Mouse (Mus musculus) limb, embryonic 14.5 days (tissue): ENCODE data around the gene Prickle2. TPM values are rescaled to one million over a fixed set of nuclear protein-coding genes. Genes with fewer than 3 reads are reported as not detected.

Experiments used
- ATAC-seq: fragments of 200-750 bp; cut with Nextera tagmentation; 2 replicates; pipeline ENCODE4 v1.8.0; 2017; ENCODE audit warnings: low read depth, moderate number of reproducible peaks, moderate TSS enrichment; ENCODE audit not compliant: low FRiP score
- DNase-seq: peaks from one replicate; pipeline ENCODE4 v3.0.0-alpha.2; 2015; ENCODE audit warnings: low spot score
- H3K27ac ChIP-seq: fragments of 300-500 bp; sonication (generic); replicated peaks from 2 replicates; pipeline ENCODE4 v1.5.1; 2014; ENCODE audit warnings: low read depth, mild to moderate bottlenecking, low read length, moderate library complexity, mixed read lengths
- H3K27me3 ChIP-seq: fragments of 300-500 bp; sonication (generic); 2 replicates; pipeline ENCODE4 v1.6.1; 2014; ENCODE audit warnings: low read length, mixed read lengths; ENCODE audit not compliant: control insufficient read depth, insufficient read depth
- H3K36me3 ChIP-seq: fragments of 300-500 bp; sonication (generic); 2 replicates; pipeline ENCODE4 v1.6.1; 2014; ENCODE audit warnings: mild to moderate bottlenecking, low read length, moderate library complexity, mixed read lengths; ENCODE audit not compliant: control insufficient read depth, insufficient read depth
- H3K4me1 ChIP-seq: fragments of 300-500 bp; sonication (generic); 2 replicates; pipeline ENCODE4 v1.6.1; 2014; ENCODE audit warnings: antibody characterized with exemption, low read length, mixed read lengths; ENCODE audit not compliant: control insufficient read depth, insufficient read depth
- H3K4me2 ChIP-seq: fragments of 300-500 bp; sonication (generic); replicated peaks from 2 replicates; pipeline ENCODE4 v1.6.1; 2014; ENCODE audit warnings: low read depth, mild to moderate bottlenecking, low read length, moderate library complexity; ENCODE audit not compliant: severe bottlenecking
- H3K4me3 ChIP-seq: fragments of 300-500 bp; sonication (generic); replicated peaks from 2 replicates; pipeline ENCODE4 v1.5.1; 2014; ENCODE audit warnings: low read length
- H3K9ac ChIP-seq: fragments of 300-500 bp; sonication (generic); 2 replicates; pipeline ENCODE4 v1.6.1; 2014; ENCODE audit warnings: mild to moderate bottlenecking, low read depth, low read length, moderate library complexity; ENCODE audit not compliant: severe bottlenecking
- H3K9me3 ChIP-seq: fragments of 300-500 bp; sonication (generic); 2 replicates; pipeline ENCODE4 v1.6.1; 2016; ENCODE audit warnings: low read length; ENCODE audit not compliant: control insufficient read depth
- POLR2A ChIP-seq: fragments of 200-500 bp; IDR thresholded peaks from 2 replicates; pipeline ENCODE4 v1.8.0; 2012; ENCODE audit warnings: inconsistent platforms, mild to moderate bottlenecking, moderate library complexity, borderline replicate concordance; ENCODE audit not compliant: insufficient read depth, insufficient read length; ENCODE audit errors: extremely low read depth
- WGBS: fragments of 180-500 bp; shearing (Covaris S2); extraction: QIAGEN DNeasy Blood & Tissue Kit; methylation state at CpG from one replicate; pipeline ENCODE4 v1.1.7; 2014; 5-methylcytosine and 5-hydroxymethylcytosine counted together
- polyA plus RNA-seq, 2 experiments: library from polyadenylated mRNA; depleted of rRNA in 1 of 2; stranded (reverse) in 1 of 2; unstranded in 1 of 2; fragments of >200 nt; fragmentation: Nextera tagmentation in 1 of 2; extraction: Ambion mirVana in 1 of 2; gene quantifications; 2 replicates each; pipeline versions ENCODE4 v1.2.1 to v1.2.3; 2012 to 2014

Prickle2 gene
- polyA plus RNA-seq, 2 experiments = 5.5 to 8.0 TPM

DNA sequence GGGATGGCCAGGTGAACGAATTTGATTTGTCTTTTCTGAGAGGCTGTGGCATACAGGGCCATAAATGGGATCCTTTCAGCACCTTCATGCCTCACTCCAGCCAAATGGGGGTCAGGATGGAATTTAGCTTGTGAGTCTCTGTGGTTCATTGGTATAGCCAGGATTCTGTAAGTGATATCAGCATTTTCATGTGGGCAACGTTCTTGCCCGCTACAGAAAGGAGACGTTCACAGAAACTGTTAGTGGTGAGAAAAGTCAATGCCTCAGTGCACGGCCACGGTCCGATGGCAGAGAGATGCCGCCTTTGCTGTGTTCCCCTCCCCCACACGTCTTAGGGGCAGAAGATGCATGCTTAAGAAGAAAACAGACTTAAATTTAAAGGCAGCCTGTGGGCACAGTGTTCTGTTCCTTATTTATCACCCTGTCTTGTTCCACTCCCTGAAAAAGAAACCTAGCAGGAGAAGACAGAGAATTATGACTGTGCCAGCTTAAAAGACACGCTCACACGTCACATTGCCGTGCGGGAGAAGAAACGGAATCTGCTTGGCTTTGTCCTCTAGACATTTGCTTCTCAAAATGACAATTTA is 322.7 kb downstream of the Prickle2 start:
- Histone ChIP-seq H3K36me3 (no peaks in the 10 kb centered on the region), H3K4me1 (no peaks in the 10 kb centered on the region), H3K4me2 (no peak overlapping the region), H3K4me3 (no peak overlapping the region), H3K9ac (no peak overlapping the region), H3K27ac (no peak overlapping the region), H3K27me3 (no peaks in the 10 kb centered on the region), H3K9me3 (no peaks in the 10 kb centered on the region)
- TF ChIP-seq POLR2A = no peak
- DNase-seq (no peak), ATAC-seq (no peak)
- 57% methylated on average over 14 of the region's 14 CpGs for WGBS

DNA sequence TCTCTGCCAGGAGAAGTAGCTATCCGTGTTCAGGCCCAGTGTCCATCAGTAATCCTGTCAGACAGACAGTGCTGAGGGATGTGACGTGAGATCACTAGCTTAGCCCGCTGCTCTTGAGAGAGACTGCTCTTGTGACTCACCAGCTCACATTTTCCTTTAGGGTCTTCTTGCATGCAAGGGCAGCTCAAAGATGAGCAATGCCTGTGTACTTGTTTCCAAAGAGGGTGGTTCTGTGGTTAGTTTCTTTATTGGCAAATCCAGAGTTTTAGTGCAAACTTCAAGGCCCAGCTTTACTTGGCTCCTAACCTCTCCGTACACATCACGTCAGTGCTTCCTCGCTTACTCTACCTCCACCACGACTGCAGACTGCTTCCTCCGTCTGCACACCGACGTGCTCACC is 324.9 kb downstream of the Prickle2 start:
- TF ChIP-seq POLR2A = no peak
- H3K36me3 ChIP-seq = peaks cover 5% of the 10 kb centered on the region
- no peak overlapping the region for H3K4me3 ChIP-seq
- WGBS = 79% methylated on average over 10 of the region's 10 CpGs
- H3K4me1 ChIP-seq = no peaks in the 10 kb centered on the region
- no peaks in the 10 kb centered on the region for H3K27me3 ChIP-seq
- H3K4me2 ChIP-seq = no peak overlapping the region
- no peak overlapping the region for H3K9ac ChIP-seq
- ATAC-seq (no peak), DNase-seq (no peak)
- no peak overlapping the region for H3K27ac ChIP-seq
- no peaks in the 10 kb centered on the region for H3K9me3 ChIP-seq

DNA sequence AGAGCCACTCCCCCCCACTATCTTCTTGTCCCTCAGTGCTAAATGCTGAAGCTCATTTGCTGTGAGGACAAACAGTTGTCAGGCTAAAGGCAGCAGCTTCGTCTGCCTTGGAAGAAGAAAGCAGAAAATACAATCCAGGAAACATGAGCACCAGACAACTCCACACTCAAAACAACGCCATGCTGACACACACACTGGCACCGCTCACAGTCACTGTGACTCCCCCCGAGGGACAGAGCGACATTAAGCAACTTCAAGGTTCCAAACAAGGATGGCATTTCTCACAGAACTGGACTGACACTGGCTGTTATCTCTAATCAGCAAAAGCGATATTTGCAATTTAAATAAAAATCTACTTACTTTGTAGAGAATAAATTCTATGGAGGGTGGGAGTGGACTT is 331.1 kb downstream of the Prickle2 start:
- Histone ChIP-seq H3K4me2 (no peak overlapping the region), H3K9me3 (no peaks in the 10 kb centered on the region), H3K4me1 (no peaks in the 10 kb centered on the region), H3K36me3 (peaks cover 15% of the 10 kb centered on the region), H3K27me3 (no peaks in the 10 kb centered on the region), H3K4me3 (no peak overlapping the region), H3K9ac (no peak overlapping the region), H3K27ac (no peak overlapping the region)
- no peak for TF ChIP-seq POLR2A
- 87% methylated on average over 6 of the region's 6 CpGs for WGBS
- ATAC-seq = no peak
- DNase-seq = no peak

DNA sequence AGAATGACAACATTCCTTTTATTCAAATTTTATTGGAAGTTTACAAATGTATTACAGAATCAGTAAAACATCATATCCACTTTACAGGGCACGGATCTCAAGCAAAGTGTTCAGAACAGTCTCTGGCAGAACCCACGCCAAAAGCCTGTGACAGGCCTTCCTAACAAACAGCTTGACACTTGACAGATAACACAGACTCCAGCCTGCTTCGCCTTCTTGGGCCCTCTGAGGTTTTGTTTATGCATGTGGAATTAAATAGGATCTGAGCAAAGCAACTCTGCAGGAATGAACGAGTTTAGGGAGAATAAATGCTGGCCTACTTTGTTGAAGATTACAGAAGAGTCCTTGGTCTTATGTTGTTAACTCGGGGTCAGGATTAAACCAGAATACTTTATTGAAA is 335.1 kb downstream of the Prickle2 start:
- no peaks in the 10 kb centered on the region for H3K27me3 ChIP-seq
- peaks cover 7% of the 10 kb centered on the region for H3K36me3 ChIP-seq
- no peak for ATAC-seq
- H3K9ac ChIP-seq = no peak overlapping the region
- no peak overlapping the region for H3K4me2 ChIP-seq
- H3K9me3 ChIP-seq = no peaks in the 10 kb centered on the region
- no peaks in the 10 kb centered on the region for H3K4me1 ChIP-seq
- WGBS = 49% methylated on average over 5 of the region's 5 CpGs
- H3K27ac ChIP-seq = no peak overlapping the region
- no peak for TF ChIP-seq POLR2A
- DNase-seq = no peak
- no peak overlapping the region for H3K4me3 ChIP-seq

DNA sequence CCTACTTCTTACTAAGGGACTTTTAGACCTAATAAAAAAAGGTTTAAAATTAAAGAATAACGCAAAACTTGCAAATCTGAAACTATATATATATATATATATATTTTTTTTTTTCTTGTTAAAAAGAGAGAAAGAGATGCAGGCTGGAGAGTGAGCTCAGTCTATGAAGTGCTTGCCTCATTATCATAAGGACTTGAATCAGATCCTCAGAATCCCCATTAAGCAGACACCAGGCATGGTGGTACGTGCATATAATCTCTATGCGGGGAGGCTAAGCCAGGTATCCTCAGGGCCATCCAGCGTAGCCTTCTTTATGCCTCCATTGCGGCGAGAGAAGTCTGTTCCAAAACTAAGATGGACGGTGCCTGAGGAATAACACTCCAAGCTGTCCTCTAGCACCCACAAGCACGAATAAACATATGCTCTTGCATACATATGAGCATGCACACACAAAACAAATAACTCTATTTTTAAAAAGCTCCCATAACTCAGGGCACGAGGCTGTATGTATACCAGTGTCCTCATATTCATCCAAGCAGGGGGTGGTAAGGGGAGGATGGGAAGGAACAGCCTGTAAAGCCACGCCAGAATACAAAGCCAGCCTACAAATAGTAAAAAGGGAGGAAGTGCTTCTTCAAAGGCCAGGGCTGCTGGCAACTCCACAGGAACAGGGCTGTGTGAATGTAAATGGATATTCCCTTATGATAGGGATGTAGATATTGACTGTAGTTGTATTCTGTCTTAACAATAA is 358.5 kb downstream of the Prickle2 start:
- no peak for DNase-seq
- Histone ChIP-seq H3K4me3 (no peak overlapping the region), H3K4me2 (no peak overlapping the region), H3K9me3 (no peaks in the 10 kb centered on the region), H3K27me3 (no peaks in the 10 kb centered on the region), H3K9ac (no peak overlapping the region), H3K27ac (no peak overlapping the region), H3K36me3 (no peaks in the 10 kb centered on the region), H3K4me1 (no peaks in the 10 kb centered on the region)
- 74% methylated on average over 10 of the region's 10 CpGs for WGBS
- no peak for TF ChIP-seq POLR2A
- no peak for ATAC-seq
